Mouse (Mus musculus) neutrophil, adult 59 days (primary cell): Measurements from ENCODE around the gene Foxo1. TPM values are rescaled to one million over a fixed set of nuclear protein-coding genes. Genes with fewer than 3 reads are reported as not detected.

Experiments
- total RNA-seq, 2 experiments: library from RNA; stranded (reverse); gene quantifications; 1 replicate in 1 of 2; 2 replicates in 1 of 2; pipeline ENCODE4 v1.2.4; 2023

Gene Foxo1
- total RNA-seq = 1 to 10 TPM; 2.4 to 3.2 TPM

DNA sequence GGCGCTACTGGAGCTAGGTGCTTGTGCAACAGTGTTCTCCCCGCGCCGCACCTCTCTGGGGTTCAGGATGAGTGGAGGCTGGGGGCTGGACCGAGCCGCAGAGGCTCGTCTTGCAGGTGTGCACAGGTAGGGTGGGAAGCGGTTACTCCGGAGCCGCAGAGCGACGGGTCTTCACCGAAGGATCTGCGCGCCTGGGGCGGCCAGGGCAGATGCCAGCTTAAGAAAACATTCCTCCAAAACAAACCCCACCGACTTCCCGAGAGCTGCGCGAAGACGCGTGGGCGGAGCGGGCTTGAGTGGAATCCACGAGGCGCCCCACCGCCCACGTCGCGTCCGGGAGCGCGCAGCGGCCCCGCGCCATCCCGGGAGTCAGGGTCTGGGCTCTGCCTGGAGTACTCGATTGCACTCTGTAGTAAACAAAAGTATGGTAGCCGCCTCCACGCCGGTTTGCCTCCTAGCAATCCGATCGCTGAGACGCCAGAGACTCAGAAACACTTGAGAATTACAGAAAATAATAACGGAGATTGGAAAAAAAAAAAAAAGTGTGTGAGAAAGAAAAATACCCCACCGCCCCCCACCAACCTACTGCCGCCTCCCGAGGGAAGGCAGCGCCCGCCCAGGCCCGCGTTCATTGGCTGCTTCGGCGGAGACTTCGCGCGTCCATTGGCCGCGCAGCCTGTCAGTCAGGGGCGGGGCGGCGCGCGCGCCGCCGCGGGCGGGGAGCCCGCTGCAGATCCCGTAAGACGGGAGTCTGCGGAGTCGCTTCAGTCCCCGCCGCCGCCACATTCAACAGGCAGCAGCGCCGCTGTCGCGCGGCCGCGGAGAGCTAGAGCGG, at the start of gene Foxo1:
Foxo1 (plus strand) TSS at position 685 of the 835 bp plus-strand sequence.

Other genes with a start within 250 kb of the Foxo1 start
- 1 to 10 TPM; 7.2 to 7.3 TPM for gene Maml3, start 163.3 kb upstream of the Foxo1 start, total RNA-seq